Mouse (Mus musculus) right cerebral cortex, adult 18-20 months (tissue): ENCODE measurements around the gene Hs3st1.
"Not testable (repeated sequence)": the region's sequence is repeated elsewhere in the genome, so short reads cannot be mapped to it uniquely, and the experiment has no call there.

Experiments
- DNase-seq: peaks from one replicate; pipeline ENCODE4 v3.0.0; 2022; ENCODE audit warnings: mixed read lengths

Gene Hs3st1

DNA sequence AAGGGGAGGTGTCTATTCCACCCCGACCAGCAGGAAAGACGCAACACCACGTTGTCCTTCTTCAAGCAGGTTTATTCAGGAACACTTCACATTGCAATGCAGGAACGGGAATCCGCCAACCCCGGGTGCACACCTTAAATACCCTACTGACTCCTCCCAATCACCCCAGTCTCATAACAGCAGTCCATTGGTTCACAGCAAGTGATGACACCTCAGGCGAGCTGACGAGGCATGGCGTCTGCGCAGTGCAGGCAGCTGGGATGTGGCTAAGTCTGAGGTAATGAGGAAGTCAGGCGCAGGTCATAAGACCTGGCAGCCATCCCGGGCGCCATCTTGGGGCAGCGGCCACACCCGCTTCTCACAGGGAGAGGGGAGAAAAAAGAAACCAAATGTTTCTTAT is at the start of gene Hs3st1:
Gene Hs3st1, minus strand, starts transcription at position 101 of the 400 bp plus-strand sequence.
- DNase-seq, result not testable (repeated sequence)

- no peak for DNase-seq
These were observed 49.4 kb upstream of the Hs3st1 start for GRCm38 (mm10) chr5:39804663-39805062.

DNA sequence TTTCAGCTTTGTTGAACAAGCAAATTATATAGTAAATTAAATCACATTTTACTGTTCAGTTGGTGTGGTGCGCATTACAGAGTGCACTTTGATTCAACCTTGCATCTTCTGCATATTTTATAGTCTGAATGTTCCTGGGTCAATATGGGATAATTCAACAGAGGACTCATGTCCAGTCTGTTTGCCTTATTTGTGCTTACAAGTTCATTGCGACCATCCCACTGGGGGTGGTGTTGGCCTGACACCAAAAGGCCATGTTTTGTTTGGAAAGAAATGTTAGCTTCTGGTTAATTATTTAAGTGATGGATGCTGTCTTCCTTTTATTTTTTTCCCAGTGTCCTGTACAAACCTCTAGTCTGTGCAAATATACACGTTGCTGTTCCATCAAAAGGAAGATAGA is 48.7 kb upstream of the Hs3st1 start:
- DNase-seq, result no peak

DNA sequence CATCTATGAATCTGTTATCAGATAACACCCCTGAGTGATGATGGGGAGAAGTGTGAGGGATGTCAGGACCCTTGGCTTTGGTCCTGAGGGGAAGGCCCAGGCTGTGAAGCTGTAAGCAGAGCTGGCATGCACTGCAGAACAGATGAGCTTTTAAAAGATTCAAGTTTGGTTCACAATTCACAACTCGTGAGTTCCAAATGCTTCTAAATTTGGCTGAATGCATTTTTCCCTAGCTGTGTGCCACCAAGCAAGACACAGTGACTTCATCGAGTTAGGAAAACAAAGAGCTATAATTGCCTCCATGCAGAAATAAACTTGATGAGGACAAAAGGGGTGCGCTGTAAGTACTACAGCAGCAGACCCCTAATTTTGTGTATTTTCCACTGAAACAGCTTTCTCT is 48.2 kb upstream of the Hs3st1 start:
- peak; percentile 30 for DNase-seq

DNA sequence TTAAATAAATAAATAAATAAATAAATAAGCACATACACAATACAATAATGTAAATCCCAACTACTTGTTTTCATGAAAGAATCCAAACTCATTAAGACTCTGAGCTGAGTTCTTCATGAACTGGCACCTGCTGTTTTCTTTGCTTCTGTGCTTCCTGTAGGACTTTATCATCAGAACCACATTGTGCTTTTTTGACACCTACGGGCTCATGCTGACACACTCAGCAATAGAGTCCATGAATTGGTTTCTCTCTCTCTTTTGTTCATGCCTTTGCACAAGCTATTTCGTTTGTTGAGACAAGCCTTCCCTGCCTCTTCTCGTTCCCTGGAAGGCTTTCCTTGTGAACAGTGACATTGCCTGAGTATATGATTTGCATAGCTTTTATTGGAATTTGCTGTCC is 46.8 kb upstream of the Hs3st1 start:
- DNase-seq, result no peak

GRCm38 (mm10) chr5:39777094-39777710 is 21.9 kb upstream of the Hs3st1 start:
- DNase-seq, result peak; percentile 5

DNA sequence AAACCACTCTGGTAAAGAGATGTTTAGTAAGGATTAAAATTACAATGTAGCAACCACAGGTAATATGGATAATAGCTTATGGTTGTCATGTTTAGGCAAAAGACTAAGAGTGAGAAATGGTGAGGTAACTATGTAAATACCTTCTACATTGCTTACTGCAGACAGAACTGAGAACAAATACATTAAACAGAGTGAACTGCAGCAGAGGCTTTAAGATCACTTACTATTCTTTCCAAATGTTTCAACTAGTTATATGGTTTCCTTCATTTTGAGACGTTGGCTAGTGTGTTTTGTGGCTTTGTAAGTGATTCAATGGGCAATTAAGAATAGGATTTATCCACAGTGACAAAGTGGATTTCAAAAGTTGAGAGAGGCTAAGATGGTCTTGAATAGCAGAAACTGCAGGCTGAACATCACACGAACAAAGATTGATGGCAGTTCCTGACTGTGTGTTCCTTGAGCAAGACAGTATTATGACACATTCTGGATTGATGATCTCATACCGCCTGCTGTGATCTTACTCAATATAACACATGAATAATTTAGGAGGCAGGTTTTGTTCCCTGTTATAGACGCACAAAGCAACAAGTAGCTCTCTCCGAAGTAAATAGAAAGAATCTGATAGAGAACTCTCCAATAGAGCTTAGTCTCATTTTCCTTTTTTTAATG is 16.5 kb upstream of the Hs3st1 start:
- DNase-seq, result no peak

GRCm38 (mm10) chr5:39761682-39762456 is 6.6 kb upstream of the Hs3st1 start:
- no peak for DNase-seq

- no peak for DNase-seq
These were observed 3.7 kb upstream of the Hs3st1 start for GRCm38 (mm10) chr5:39758890-39759475.

DNA sequence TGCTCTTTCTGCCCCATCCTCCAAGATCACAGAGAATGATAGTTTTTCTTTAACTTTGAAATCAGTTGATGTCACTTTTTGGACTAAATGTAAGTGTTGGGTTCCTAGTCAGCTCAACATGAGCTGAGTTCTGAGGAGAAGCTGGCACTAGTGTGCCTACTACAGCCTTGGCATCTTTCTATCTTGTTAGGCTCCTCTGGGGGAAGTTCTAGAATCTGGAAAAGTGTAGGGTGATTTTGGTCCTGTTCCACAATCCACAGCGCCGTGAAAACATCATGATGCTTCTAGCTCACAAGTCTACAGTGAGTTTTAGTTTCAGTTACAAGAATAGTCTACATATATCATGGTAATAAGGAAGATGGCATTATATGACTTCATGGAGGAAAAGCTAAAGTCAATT is 18.4 kb downstream of the Hs3st1 start:
- peak; percentile 4 for DNase-seq

DNA sequence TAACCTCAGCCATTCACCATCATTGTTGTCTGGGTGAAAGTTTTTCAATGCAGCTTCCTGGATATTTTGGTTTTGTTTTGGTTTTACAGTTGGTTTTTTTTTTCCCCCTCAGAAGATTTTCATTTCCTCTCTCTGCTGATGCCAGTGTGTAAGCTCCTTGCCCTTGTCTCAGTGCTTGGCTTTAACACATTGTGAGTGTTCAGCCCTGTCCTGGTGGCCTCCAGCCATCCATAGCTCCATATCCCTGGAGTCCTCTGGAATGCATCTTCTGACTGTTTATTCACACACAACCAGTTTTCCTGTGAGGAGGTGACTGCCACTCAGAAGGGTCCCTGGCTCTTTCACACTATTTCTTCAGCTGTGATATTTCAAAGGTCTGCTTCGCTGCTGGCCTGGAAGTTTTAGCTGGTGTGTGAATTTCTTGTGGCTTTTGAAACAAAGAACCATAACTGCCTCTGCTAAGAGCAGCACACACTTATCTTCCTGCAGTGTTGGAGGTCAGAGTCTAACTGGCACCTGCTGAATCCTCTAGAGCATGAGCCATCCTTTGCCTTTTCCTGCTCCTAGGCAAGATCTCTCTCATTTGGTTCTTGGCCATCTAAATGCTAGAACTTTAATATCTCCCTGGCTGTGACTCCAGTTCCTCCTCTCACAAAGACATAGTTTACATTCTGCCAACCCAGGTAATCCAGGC is 21.4 kb downstream of the Hs3st1 start:
- no peak for DNase-seq

GRCm38 (mm10) chr5:39733013-39733749 is 22.1 kb downstream of the Hs3st1 start:
- no peak for DNase-seq

GRCm38 (mm10) chr5:39715694-39716550 is 39.4 kb downstream of the Hs3st1 start:
- no peak for DNase-seq

DNA sequence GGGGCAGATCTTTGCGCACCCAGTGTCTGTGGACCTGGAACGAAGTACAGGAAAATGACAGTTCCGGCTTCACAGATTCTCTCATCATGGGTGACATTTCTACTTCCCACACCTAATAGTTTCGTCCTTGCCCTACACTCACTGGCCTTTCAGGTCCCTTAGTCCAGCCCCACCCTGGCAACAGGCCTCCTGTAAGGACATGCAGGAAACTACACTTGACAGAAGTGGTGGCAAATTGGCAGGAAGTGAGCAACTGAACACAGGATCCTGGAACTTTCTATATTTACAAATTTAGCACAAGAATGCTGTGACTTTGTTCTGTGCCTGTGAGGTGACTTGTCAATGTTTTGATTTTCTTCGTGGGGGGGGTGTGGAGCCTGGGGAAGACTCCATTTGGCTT is 40.1 kb downstream of the Hs3st1 start:
- no peak for DNase-seq

DNA sequence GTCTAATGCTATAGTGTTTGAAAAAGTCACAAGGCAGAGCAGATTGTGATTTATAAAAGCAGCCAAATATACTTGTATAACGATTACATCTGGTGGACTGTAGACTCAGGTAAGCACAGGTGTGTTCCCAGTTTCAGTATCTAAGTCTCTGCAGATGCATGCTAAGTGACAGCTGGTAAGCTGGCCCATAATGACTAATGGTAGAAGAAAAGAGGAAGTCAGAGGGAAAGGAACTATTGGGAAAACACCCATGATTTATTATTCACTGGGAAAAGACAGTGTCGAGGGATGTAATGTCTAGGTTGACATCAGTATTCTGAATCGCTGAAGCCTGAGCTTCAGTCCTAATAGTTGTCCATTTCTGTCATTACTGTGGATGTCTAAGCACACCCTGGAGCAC is 49.7 kb downstream of the Hs3st1 start:
- no peak for DNase-seq

GRCm38 (mm10) chr5:39660826-39661225 is 94.4 kb downstream of the Hs3st1 start:
- DNase-seq, result no peak

DNA sequence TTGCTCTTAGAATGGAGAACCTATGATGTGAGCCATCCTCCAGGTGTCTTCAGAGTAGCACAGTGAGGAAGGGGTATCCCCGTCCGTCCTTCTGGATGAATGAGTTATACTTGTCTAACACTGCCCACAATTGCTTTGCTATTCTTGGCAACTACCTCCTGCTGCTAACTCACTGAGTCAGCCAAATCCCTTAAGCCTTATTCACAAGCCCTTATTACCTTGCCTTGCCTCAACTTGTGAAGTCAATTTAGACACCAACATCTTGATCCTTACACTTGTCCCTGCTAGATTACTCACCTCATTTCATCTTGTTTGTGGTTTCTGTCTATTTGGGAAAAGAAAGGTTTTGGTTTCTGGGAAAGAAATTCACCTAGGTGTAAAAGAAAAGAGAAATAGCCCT is 95.9 kb downstream of the Hs3st1 start:
- DNase-seq, result no peak

DNA sequence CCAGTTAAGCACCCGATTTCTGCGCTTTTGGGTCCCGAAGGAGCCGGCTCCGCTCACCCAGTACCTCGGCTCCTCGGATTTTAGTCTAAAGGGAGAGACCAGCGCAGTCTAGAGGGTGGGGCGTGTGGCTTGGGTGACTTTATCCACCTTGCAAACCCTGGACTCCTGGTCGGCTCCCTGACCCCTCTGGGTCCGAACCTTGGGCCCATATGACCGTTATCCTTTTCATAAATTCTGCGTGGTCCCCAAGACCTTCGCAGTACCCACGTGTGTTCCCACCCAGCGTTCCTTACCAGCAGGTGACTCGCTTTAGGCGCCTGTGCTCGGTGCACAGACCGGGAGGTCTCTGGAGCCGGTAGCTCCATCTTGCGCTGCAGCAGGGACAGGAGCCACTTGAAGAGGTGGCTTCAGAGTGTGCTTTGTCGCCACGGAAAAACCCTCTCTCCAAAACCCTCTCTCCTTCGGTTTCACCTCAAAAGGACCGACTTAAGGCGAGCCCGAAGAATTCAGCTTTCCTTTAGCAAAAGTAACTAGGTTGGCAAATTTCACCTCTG is 110.4 kb downstream of the Hs3st1 start:
- DNase-seq, result peak; percentile 48

DNA sequence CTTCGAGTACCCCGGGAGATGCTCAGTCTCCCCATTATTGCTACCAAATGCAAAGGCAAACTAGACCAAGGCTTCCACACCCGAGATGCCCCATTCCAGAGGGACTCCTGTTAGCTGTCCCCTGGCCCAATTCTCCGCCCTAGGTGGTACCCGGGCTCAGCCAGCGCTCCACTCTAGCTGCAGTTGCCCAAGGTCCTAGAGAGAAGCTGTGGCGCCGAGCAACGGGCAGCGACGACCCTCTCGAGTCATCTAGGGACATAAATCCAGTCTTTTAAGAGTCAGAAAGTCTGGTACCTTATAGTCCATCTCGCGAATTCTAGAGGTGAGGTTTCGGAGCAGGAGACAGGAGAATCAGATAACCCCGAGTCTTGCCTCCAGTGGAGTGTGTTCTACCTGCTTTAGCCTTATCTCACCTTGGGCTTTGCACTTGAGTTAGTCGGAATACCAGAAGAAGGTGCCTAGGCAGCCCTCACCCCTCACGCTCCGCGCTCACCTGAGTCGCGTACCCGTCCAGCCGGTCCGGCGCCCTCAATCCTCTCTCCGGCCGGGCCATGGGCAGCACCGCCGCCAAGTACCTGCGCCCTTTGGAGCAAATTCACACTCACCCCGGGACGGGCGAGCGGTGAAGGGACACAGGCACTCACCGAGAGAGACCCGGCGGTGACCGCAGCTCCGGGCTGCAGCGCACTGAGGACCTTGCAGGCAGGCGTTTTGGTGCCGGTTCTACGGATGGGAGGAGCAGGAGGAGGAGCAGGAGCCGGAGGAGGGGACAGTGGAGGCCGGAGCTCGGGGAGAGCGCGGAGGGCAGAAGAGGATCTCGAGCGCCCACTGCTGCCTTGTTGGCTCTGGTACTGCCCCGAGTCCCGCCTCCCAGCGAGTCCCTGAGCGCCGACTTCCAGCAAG is 111.1 kb downstream of the Hs3st1 start:
- peak; percentile 95 for DNase-seq
